Mouse (Mus musculus) 3T3-L1 (cell line): Measurements from ENCODE around the gene Ppp1r14d.

ENCODE experiments used
- DNase-seq: peaks from one replicate; pipeline ENCODE4 v3.0.0-alpha.2; 2015; ENCODE audit warnings: low read depth, low spot score

Ppp1r14d gene

DNA sequence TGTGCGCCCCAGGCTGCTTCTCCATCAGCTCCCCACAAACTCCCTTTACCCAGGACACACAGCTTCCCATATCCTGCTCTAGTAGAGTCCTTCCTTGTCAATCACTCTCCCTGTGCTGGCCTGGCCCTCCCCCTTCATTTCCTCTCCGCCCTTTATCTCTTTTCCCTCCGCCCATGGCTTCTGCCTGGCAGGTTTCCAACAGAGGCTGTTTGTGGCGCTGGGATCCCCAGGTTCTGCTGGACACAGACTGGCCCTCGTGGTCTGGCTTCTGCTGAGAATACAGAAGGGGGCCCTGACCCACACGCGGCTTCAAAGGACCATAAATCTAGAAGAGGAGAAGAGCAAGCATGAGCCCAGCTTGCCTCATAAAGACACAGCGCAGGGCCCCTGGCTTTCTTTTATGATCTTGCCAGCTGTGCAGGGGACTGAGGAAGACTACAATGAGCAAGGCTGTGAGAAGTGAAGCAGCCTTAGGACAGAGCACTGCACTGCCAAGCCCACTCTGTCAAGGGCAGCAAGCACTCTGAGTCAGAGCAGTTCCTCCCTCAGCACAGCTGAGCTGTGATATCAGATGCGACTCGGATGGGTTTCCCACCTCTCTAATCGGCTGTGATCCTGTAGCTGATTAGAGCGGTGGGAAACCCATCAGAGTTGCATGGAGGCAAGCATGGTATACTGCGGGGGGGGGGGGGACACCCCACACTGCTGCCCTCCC, 56.7 kb downstream of the Ppp1r14d start:
- peak; percentile 85 for DNase-seq

DNA sequence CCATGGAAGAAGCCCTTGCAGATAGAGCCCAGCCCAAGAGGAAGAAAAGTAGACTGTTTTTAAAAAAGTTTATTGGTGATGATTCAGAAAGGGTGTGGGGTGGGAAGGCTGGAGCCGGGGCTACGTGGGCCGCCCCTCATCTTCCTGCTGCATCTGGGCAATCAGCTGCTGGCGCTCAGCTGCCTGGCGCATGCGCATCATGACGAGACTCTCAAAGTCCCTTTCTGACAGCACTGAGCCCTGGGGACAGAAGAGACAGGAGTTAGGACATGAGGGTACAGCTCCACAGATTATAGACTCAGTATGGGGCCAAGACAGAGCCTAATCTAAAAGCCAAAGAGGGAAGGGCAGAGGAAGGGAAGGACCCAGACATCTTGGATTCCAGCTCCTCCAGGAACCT, 57.3 kb downstream of the Ppp1r14d start:
- DNase-seq = no peak

DNA sequence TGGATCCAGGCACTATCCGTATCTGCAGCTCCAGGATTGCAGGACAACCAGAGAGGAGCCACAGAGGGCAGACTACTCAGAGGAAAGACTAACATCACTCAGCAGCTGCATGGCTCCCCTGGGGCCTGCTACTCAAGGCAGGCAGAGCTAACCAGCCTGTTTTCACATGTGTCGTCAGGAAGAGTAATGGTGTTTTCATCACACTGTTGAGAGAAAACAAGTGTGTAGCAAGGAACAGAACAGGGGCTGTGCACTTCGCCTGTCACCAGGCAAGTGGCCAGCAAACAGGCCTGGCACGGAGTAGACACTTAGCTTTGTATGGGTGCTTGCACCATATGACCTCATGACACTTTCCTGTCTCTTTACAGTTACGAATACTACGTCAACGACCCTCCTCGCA, 58.1 kb downstream of the Ppp1r14d start:
- peak; percentile 98 for DNase-seq

DNA sequence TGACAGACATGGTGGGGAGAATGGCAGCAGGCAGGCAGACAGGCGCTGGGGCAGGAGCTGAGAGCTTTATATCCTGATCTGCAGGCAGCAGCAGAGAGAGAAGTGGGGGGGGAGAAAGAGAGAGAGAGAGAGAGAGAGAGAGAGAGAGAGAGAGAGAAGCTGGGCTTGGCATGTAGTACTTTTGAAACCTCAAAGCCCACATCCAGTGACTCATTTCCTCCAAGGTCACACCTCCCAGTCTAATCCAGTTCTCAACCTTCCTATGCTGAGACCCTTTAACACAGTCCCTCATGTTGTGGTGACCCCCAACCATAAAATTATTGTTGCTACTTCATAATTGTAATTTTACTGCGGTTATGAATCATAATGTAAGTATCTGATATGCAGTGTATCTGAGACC, 59.4 kb downstream of the Ppp1r14d start:
- DNase-seq = peak; percentile 69
